Mouse (Mus musculus) midbrain, embryonic 15.5 days (tissue): ENCODE results near the gene Kdm3a. TPM values are rescaled to one million over a fixed set of nuclear protein-coding genes. Genes with fewer than 3 reads are reported as not detected.
A peak's percentile ranks its signal among the peaks of the same experiment; 100 is the strongest.

Experiments
- ATAC-seq: fragments of 200-750 bp; cut with Nextera tagmentation; replicated peaks from 2 replicates; pipeline ENCODE4 v1.8.0; 2017; ENCODE audit warnings: moderate TSS enrichment
- H3K27ac ChIP-seq: fragments of 300-500 bp; sonication (generic); 2 replicates; pipeline ENCODE4 v1.5.1; 2015; ENCODE audit warnings: mild to moderate bottlenecking, inconsistent platforms
- H3K27me3 ChIP-seq: fragments of 300-500 bp; sonication (generic); replicated peaks from 2 replicates; pipeline ENCODE4 v1.6.1; 2015; ENCODE audit warnings: inconsistent platforms
- H3K36me3 ChIP-seq: fragments of 300-500 bp; sonication (generic); replicated peaks from 2 replicates; pipeline ENCODE4 v1.6.1; 2015; ENCODE audit warnings: inconsistent platforms
- H3K4me1 ChIP-seq: fragments of 300-500 bp; sonication (generic); 2 replicates; pipeline ENCODE4 v1.6.1; 2015; ENCODE audit warnings: inconsistent platforms
- H3K4me2 ChIP-seq: fragments of 300-500 bp; sonication (generic); 2 replicates; pipeline ENCODE4 v1.6.1; 2015; ENCODE audit warnings: inconsistent platforms, mild to moderate bottlenecking, moderate library complexity
- H3K4me3 ChIP-seq: fragments of 300-500 bp; sonication (generic); 2 replicates; pipeline ENCODE4 v1.5.1; 2015; ENCODE audit warnings: mild to moderate bottlenecking, inconsistent platforms
- H3K9ac ChIP-seq: fragments of 300-500 bp; sonication (generic); 2 replicates; pipeline ENCODE4 v1.6.1; 2015; ENCODE audit warnings: mild to moderate bottlenecking, inconsistent platforms
- H3K9me3 ChIP-seq: fragments of 300-500 bp; sonication (generic); 2 replicates; pipeline ENCODE4 v1.6.1; 2016; ENCODE audit warnings: inconsistent platforms
- WGBS: fragments of 180-500 bp; shearing (Covaris S2); methylation state at CpG from one replicate; pipeline ENCODE4 v1.1.7; 2015; ENCODE audit warnings: mixed read lengths; 5-methylcytosine and 5-hydroxymethylcytosine counted together
- polyA plus RNA-seq: library from polyadenylated mRNA; unstranded; fragments of >200 nt; fragmentation: Nextera tagmentation; extraction: Ambion mirVana; gene quantifications from 2 replicates; pipeline ENCODE4 v1.2.1, GENCODE M21; 2015

The Kdm3a gene
- 44.7 and 46.5 TPM in 2 replicates for polyA plus RNA-seq

DNA sequence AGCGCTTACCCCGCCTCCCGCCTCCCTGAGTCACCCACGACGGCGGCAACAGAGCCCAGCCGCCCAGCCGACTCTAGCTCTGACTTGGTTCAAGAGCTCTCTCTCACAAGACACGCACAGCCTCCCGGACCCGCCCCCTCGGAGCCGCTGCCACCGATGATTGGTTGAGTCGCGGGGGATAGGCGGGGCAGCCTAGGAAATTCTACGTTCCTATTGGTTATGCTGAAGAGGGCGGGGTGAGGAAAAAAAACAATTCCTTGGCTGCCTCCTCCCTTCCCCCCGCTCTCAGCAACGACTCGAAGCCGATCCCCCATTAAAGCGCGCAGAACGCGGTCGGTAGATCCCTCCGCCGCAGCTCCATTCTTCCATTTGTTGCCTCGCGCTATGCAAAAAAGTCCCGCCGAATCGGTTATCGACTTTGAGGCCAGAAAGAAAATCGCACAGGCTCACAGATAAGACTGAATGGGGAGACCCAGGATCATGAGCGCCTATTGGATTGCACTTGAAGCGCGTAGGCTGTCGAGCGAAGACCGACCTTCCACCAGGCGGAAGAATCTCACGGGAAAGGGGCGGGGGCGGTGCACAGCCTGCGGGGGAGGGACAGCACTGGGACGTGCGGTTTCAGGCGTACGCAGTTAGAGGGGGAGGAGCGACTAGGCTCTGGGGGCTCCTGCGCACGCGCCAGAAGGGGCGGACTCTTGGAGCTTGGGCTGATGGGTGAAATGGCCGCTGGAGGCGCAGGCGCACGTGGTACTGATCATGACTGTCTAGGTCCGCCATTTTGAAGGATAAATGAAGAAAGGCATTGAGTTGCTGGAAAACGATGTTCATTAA lies at the start of gene Kdm3a:
Gene Kdm3a (minus strand): TSS at position 162 of the 834 bp plus-strand sequence.
- under 1% methylated on average over 63 of the region's 63 CpGs for WGBS
- ATAC-seq = peak; percentile 98
- peaks cover 31% of the 10 kb centered on the region for H3K4me1 ChIP-seq

DNA sequence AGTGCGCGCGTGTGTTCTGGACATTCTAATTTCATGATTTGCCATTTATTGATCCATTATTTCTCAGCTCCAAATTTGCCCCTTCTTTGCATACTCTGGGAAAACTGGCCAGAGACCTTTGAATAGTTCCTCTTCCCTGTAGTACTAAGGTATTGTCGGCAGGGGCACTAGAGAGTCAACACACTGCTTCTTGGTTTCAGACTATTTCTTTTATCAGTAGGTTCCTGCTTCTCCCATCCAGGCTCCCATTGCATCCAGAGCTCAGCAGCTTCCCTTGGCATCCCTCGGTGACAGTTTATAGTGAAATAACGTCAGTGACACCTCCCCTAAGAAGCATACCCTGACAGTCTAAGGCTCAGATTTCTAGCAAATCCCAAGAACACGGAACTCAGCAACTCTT lies 46.1 kb upstream of the Kdm3a start:
- Histone ChIP-seq H3K4me1 (no peaks in the 10 kb centered on the region), H3K4me2 (no peak overlapping the region), H3K9me3 (no peaks in the 10 kb centered on the region), H3K9ac (no peak overlapping the region), H3K27me3 (no peaks in the 10 kb centered on the region), H3K27ac (no peak overlapping the region), H3K4me3 (no peak overlapping the region), H3K36me3 (no peaks in the 10 kb centered on the region)
- WGBS = 69% methylated on average over 7 of the region's 7 CpGs
- no peak for ATAC-seq

More for the DNA sequence above, at the start of gene Kdm3a:
- Histone ChIP-seq H3K27ac (peak within 1 kb of the TSS; percentile 100), H3K9ac (peak within 1 kb of the TSS; percentile 81), H3K9me3 (no peaks in the 10 kb centered on the region), H3K36me3 (no peaks in the 10 kb centered on the region), H3K4me2 (peak within 1 kb of the TSS; percentile 77), H3K4me3 (peak within 1 kb of the TSS; percentile 90), H3K27me3 (no peaks in the 10 kb centered on the region; the same call in 1 of the 2 replicates)

- no peak overlapping the region for H3K4me3 ChIP-seq
- WGBS = 77% methylated on average over 2 of the region's 2 CpGs
- no peak overlapping the region for H3K27ac ChIP-seq
- no peaks in the 10 kb centered on the region for H3K4me1 ChIP-seq
- H3K9me3 ChIP-seq = no peaks in the 10 kb centered on the region
- no peak overlapping the region for H3K9ac ChIP-seq
- ATAC-seq = no peak
- H3K4me2 ChIP-seq = no peak overlapping the region
- H3K36me3 ChIP-seq = no peaks in the 10 kb centered on the region
- H3K27me3 ChIP-seq = no peaks in the 10 kb centered on the region
Measured at GRCm38 (mm10) chr6:71673166-71673565, 40.4 kb upstream of the Kdm3a start.

DNA sequence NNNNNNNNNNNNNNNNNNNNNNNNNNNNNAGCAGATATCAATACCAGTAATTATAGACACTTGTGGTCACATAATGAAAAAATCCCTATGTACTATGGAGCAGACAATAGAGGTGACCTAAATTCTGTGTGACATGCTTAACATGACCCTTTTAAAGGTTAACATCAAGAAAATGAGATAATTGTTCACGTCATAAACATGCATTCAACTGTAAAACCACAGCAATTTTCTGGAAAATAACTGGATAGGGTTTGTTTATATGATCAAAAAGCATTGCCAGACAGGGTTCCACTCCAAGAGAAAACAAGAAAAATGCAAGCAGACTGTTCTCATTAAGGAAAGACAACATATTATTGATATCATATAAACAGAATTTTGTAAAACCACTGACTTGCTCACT lies 31.7 kb upstream of the Kdm3a start:
- H3K36me3 ChIP-seq = no peaks in the 10 kb centered on the region
- 60% methylated on average over 1 of the region's 1 CpGs for WGBS
- no peak overlapping the region for H3K27ac ChIP-seq
- no peak overlapping the region for H3K4me2 ChIP-seq
- no peak overlapping the region for H3K4me3 ChIP-seq
- no peaks in the 10 kb centered on the region for H3K27me3 ChIP-seq
- no peaks in the 10 kb centered on the region for H3K4me1 ChIP-seq
- no peaks in the 10 kb centered on the region for H3K9me3 ChIP-seq
- ATAC-seq = no peak
- no peak overlapping the region for H3K9ac ChIP-seq

- Histone ChIP-seq H3K27ac (no peak overlapping the region), H3K27me3 (no peaks in the 10 kb centered on the region), H3K4me1 (no peaks in the 10 kb centered on the region), H3K9me3 (no peaks in the 10 kb centered on the region), H3K4me2 (no peak overlapping the region), H3K9ac (no peak overlapping the region), H3K36me3 (no peaks in the 10 kb centered on the region), H3K4me3 (no peak overlapping the region)
- ATAC-seq = no peak
- WGBS = 86% methylated on average over 2 of the region's 2 CpGs
Measured at GRCm38 (mm10) chr6:71658290-71658689, 25.5 kb upstream of the Kdm3a start.

- no peak overlapping the region for H3K27ac ChIP-seq
- WGBS = 77% methylated on average over 3 of the region's 3 CpGs
- no peak for ATAC-seq
- no peak overlapping the region for H3K4me3 ChIP-seq
- H3K36me3 ChIP-seq = no peaks in the 10 kb centered on the region
- H3K4me2 ChIP-seq = no peak overlapping the region
- no peaks in the 10 kb centered on the region for H3K4me1 ChIP-seq
- no peaks in the 10 kb centered on the region for H3K9me3 ChIP-seq
- no peaks in the 10 kb centered on the region for H3K27me3 ChIP-seq
- no peak overlapping the region for H3K9ac ChIP-seq
Measured at GRCm38 (mm10) chr6:71655835-71656234, 23.0 kb upstream of the Kdm3a start.

- H3K4me3 ChIP-seq = no peak overlapping the region
- ATAC-seq = no peak
- H3K4me2 ChIP-seq = no peak overlapping the region
- no peaks in the 10 kb centered on the region for H3K4me1 ChIP-seq
- 84% methylated on average over 2 of the region's 2 CpGs for WGBS
- no peak overlapping the region for H3K9ac ChIP-seq
- no peaks in the 10 kb centered on the region for H3K9me3 ChIP-seq
- no peaks in the 10 kb centered on the region for H3K27me3 ChIP-seq
- no peaks in the 10 kb centered on the region for H3K36me3 ChIP-seq
- no peak overlapping the region for H3K27ac ChIP-seq
Measured at GRCm38 (mm10) chr6:71651868-71652267, 19.1 kb upstream of the Kdm3a start.

DNA sequence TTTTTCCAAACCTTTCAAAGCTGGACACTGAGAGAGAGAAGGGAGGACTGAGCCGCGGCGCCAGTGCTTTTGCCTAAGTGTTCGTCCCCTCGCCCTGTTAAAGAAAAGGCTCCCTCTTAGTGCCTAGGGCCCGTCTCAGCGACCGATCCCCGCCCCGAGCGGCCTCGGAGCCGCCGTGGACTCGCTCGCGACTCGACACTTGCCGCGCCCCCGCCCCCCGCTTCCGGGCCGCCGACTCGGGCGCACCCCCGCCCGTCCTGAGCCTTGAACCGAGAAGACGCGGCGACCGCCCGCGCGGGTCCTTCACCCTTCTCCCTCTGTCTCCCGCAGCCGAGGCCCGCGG lies 333 bp downstream of the Kdm3a start:
- Histone ChIP-seq H3K27me3 (no peaks in the 10 kb centered on the region; the same call in 1 of the 2 replicates), H3K36me3 (no peaks in the 10 kb centered on the region), H3K9me3 (no peaks in the 10 kb centered on the region), H3K9ac (peak overlapping the region; percentile 81), H3K4me3 (peak overlapping the region; percentile 90), H3K27ac (peak overlapping the region; percentile 100), H3K4me2 (peak overlapping the region; percentile 77), H3K4me1 (peaks cover 31% of the 10 kb centered on the region)
- whole genome bisulfite sequencing = 1% methylated on average over 41 of the region's 41 CpGs
- no peak; the same call in 1 of the 2 replicates for ATAC-seq

DNA sequence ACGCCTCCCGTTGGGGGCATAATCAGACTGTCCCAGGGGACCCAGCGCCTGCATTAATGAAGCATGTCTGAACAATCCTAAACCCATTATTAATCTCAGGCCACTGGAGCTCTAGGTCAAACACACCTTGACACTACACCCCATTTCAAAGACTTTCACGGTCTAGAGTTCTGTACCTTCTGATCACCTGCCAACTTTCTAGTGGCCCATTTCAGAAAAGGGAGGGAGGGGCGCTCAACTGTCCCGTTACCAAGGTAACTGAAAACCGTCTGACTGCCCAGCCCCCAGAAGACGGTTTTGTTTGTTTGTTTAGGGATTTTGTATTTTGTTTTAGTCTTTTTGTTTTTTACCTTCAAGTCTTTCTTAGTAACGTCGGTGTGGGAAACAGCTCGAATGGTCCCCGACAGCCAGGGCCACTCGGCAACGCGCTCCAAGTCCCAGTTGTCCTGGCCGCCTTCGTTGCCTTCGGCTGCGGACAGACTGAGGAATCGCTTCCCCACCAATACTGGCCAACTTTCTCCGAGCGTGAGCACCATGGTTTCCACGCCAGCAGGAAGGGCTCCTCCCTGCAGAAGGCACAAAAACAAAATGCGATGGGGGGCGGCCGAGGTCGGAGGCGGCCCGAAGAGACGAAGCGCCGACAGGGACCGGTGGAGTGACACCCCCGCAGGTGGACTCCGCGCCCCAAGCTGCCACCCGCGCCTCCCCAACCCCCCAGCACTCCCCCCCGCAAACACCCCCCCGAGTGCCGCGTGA lies 906 bp downstream of the Kdm3a start:
- Histone ChIP-seq H3K27me3 (no peaks in the 10 kb centered on the region; the same call in 1 of the 2 replicates), H3K36me3 (no peaks in the 10 kb centered on the region), H3K27ac (peak overlapping the region; percentile 100), H3K9me3 (no peaks in the 10 kb centered on the region), H3K4me2 (peak overlapping the region; percentile 77), H3K9ac (peak overlapping the region; percentile 81), H3K4me3 (peak overlapping the region; percentile 90), H3K4me1 (peaks cover 31% of the 10 kb centered on the region)
- ATAC-seq = 0 out of 2 replicates have a peak, but pooled peaks have one; percentile 1
- under 1% methylated on average over 42 of the region's 42 CpGs for WGBS

GRCm38 (mm10) chr6:71631196-71631595 lies 1.6 kb downstream of the Kdm3a start:
- Histone ChIP-seq H3K9me3 (no peaks in the 10 kb centered on the region), H3K36me3 (peaks cover 5% of the 10 kb centered on the region; the same call in 1 of the 2 replicates), H3K4me3 (peak overlapping the region; percentile 90), H3K27ac (no peak overlapping the region), H3K4me2 (peak overlapping the region; percentile 77), H3K4me1 (peaks cover 31% of the 10 kb centered on the region), H3K27me3 (no peaks in the 10 kb centered on the region), H3K9ac (no peak overlapping the region)
- no peak for ATAC-seq
- WGBS = 12% methylated on average over 2 of the region's 2 CpGs

- peaks cover 31% of the 10 kb centered on the region for H3K4me1 ChIP-seq
- peaks cover 28% of the 10 kb centered on the region for H3K36me3 ChIP-seq
- no peak for ATAC-seq
- H3K4me3 ChIP-seq = no peak overlapping the region
- no peak overlapping the region for H3K27ac ChIP-seq
- H3K9me3 ChIP-seq = no peaks in the 10 kb centered on the region
- H3K4me2 ChIP-seq = no peak overlapping the region
- H3K27me3 ChIP-seq = no peaks in the 10 kb centered on the region
- no peak overlapping the region for H3K9ac ChIP-seq
Measured at GRCm38 (mm10) chr6:71627325-71627724, 5.5 kb downstream of the Kdm3a start.

- H3K27me3 ChIP-seq = no peaks in the 10 kb centered on the region
- H3K4me2 ChIP-seq = no peak overlapping the region
- no peak overlapping the region for H3K4me3 ChIP-seq
- no peak for ATAC-seq
- peaks cover 28% of the 10 kb centered on the region for H3K36me3 ChIP-seq
- no peak overlapping the region for H3K9ac ChIP-seq
- WGBS = 82% methylated on average over 2 of the region's 2 CpGs
- H3K4me1 ChIP-seq = peaks cover 23% of the 10 kb centered on the region
- H3K27ac ChIP-seq = no peak overlapping the region
- H3K9me3 ChIP-seq = no peaks in the 10 kb centered on the region
Measured at GRCm38 (mm10) chr6:71625984-71626383, 6.8 kb downstream of the Kdm3a start.
